Mouse (Mus musculus) testis, adult 10 weeks (tissue): Measurements from ENCODE around the gene A730009L09Rik. TPM values are rescaled to one million over a fixed set of nuclear protein-coding genes. Genes with fewer than 3 reads are reported as not detected.

Experiments used
- polyA plus RNA-seq: library from polyadenylated mRNA; stranded (reverse); fragments of 350-450 nt; fragmentation: Illumina TruSeq; extraction: RNeasy Lipid Tissue Mini Kit (QIAGEN cat#74804); gene quantifications from one replicate; pipeline ENCODE4 v1.2.3, GENCODE M21; 2014; ENCODE audit warnings: low read depth, low replicate concordance

Gene A730009L09Rik
- 0.28 TPM for polyA plus RNA-seq

DNA sequence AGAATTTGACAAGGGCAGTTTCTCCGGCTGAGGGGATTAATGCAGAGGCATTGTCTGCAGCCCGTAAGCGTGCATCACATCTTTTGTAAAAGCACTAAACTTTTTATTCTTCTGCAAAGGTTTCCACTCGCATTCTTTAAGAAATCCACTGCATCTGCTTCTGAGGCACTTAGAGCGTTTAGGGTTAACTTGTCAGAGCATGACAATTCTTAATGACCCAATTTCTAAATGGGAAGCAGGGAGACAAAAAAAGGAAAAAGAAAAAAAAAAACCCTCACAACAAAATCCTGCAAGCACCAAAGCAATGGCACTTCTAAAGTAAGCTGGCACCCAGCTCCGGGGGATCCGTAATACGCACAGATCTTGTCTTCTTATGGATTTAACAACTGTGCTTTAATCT lies at the start of gene A730009L09Rik:
Gene A730009L09Rik (plus strand): TSS at position 301 of the 400 bp plus-strand sequence.

Other genes starting within 250 kb of the A730009L09Rik start
- gene Mrpl39, start 220.6 kb downstream of the A730009L09Rik start, polyA plus RNA-seq, result 139 TPM